Mouse (Mus musculus) heart, embryonic 16.5 days (tissue): ENCODE data around the gene Rims4. TPM values are rescaled to one million over a fixed set of nuclear protein-coding genes. Genes with fewer than 3 reads are reported as not detected.

Experiments
- ATAC-seq: fragments of 200-750 bp; cut with Nextera tagmentation; replicated peaks from 2 replicates; pipeline ENCODE4 v1.8.0; 2017; ENCODE audit warnings: moderate number of reproducible peaks; ENCODE audit not compliant: insufficient read depth, low FRiP score; ENCODE audit errors: extremely low read depth
- H3K27ac ChIP-seq: fragments of 300-500 bp; sonication (generic); 2 replicates; pipeline ENCODE4 v1.5.1; 2014; ENCODE audit warnings: mild to moderate bottlenecking, low read length, control low read depth, moderate library complexity
- H3K27me3 ChIP-seq: fragments of 300-500 bp; sonication (generic); 2 replicates; pipeline ENCODE4 v1.6.1; 2014; ENCODE audit warnings: low read length, mixed read lengths; ENCODE audit not compliant: control insufficient read depth, insufficient read depth
- H3K36me3 ChIP-seq: fragments of 300-500 bp; sonication (generic); 2 replicates; pipeline ENCODE4 v1.6.1; 2014; ENCODE audit not compliant: control insufficient read depth, insufficient read depth
- H3K4me1 ChIP-seq: fragments of 300-500 bp; sonication (generic); 2 replicates; pipeline ENCODE4 v1.6.1; 2014; ENCODE audit warnings: low read length, mixed read lengths; ENCODE audit not compliant: control insufficient read depth, insufficient read depth
- H3K4me2 ChIP-seq: fragments of 300-500 bp; sonication (generic); 2 replicates; pipeline ENCODE4 v1.6.1; 2014; ENCODE audit warnings: low read depth, mild to moderate bottlenecking, control low read depth, low read length
- H3K4me3 ChIP-seq: fragments of 300-500 bp; sonication (generic); 2 replicates; pipeline ENCODE4 v1.5.1; 2014; ENCODE audit warnings: mild to moderate bottlenecking, control low read depth, low read length
- H3K9ac ChIP-seq: fragments of 300-500 bp; sonication (generic); 2 replicates; pipeline ENCODE4 v1.6.1; 2014; ENCODE audit warnings: low read length, control low read depth
- H3K9me3 ChIP-seq: fragments of 300-500 bp; sonication (generic); replicated peaks from 2 replicates; pipeline ENCODE4 v1.6.1; 2016; ENCODE audit warnings: low read length; ENCODE audit not compliant: control insufficient read depth
- WGBS: fragments of 180-500 bp; shearing (Covaris S2); extraction: QIAGEN DNeasy Blood & Tissue Kit; methylation state at CpG from one replicate; pipeline ENCODE4 v1.1.7; 2014; 5-methylcytosine and 5-hydroxymethylcytosine counted together
- polyA plus RNA-seq: library from polyadenylated mRNA; unstranded; fragments of >200 nt; fragmentation: Nextera tagmentation; extraction: Ambion mirVana; gene quantifications from 2 replicates; pipeline ENCODE4 v1.2.1, GENCODE M21; 2015

Rims4 gene
- polyA plus RNA-seq, 1 experiment from 2014 or later, result 0.12 TPM

DNA sequence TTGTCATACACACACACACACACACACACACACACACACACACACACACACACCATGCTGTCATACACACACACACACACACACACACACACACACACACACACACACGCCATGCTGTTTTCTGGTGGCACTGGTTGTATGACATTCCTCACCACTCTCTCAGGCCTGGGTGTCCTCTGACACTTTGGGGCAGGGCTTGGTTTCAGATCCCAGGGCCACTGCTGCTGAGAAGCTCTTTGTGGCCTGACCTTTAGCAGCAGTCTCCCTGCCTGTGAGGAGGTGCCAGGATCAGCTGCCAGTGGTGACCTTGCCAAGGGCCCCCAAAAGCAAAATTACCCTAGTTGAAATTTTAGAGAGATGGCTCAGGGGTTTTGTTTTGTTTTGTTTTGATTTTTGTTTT, 92.6 kb downstream of the Rims4 start:
- H3K27me3 ChIP-seq, result peaks cover 27% of the 10 kb centered on the region
- ATAC-seq, result no peak
- WGBS, result 89% methylated on average over 1 of the region's 1 CpGs

DNA sequence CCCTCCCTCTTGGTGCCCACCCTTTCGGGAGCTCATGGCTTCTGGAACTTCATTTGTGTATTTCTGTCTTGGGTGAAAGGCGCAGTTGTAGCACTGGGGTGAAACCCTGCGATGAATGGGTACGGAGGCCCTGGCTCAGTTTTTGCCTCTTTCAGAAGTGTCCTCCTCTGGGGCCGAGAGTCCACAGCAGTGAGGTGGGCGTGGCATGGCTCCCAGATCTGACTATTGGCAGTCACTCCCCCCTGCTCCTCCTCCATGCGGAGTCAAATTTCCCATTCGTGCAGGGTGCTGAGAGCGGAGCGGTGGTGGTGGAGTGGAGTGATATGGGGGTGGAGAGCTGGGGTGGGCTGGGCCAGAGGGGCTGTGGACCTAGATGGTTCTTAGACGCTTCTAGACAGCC, 94.7 kb downstream of the Rims4 start:
- Histone ChIP-seq H3K9ac (no peak overlapping the region), H3K36me3 (no peaks in the 10 kb centered on the region), H3K4me2 (peak overlapping the region; percentile 35), H3K27me3 (peaks cover 24% of the 10 kb centered on the region), H3K4me1 (0 out of 2 replicates have a peak, but pooled peaks cover 2% of the 10 kb centered on the region), H3K4me3 (no peak overlapping the region), H3K27ac (no peak overlapping the region), H3K9me3 (no peaks in the 10 kb centered on the region)
- 25% methylated on average over 11 of the region's 11 CpGs for WGBS
- no peak; the same call in 1 of the 2 replicates for ATAC-seq

More for the DNA sequence above, 92.6 kb downstream of the Rims4 start:
- H3K4me1 ChIP-seq, result no peaks in the 10 kb centered on the region
- H3K4me2 ChIP-seq, result no peak overlapping the region
- no peaks in the 10 kb centered on the region for H3K36me3 ChIP-seq
- no peak overlapping the region for H3K9ac ChIP-seq
- no peaks in the 10 kb centered on the region for H3K9me3 ChIP-seq
- H3K4me3 ChIP-seq, result no peak overlapping the region
- H3K27ac ChIP-seq, result no peak overlapping the region

DNA sequence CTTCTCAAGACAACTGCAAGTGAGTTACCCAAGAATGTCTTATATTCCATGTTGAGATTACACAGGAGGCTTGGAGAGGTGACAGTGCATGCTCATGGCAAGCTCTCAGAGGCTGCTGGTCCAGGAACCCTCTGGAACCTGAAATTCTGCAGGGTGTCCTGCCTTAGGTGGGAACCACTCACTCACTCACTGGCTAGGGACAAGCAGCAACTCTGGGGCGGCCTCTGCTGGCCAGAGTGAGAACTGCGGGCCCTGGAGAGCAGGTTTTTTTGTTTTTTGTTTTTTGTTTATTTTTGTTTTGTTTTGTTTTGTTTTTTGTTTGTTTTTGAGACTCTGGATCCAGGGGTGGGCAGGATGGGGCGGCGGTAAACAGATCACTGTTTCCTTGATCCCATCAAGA, 95.2 kb downstream of the Rims4 start:
- Histone ChIP-seq H3K4me1 (0 out of 2 replicates have a peak, but pooled peaks cover 2% of the 10 kb centered on the region), H3K9me3 (no peaks in the 10 kb centered on the region), H3K9ac (no peak overlapping the region), H3K4me2 (peak overlapping the region; percentile 35), H3K27me3 (peaks cover 21% of the 10 kb centered on the region), H3K4me3 (no peak overlapping the region), H3K36me3 (no peaks in the 10 kb centered on the region), H3K27ac (no peak overlapping the region)
- 3% methylated on average over 4 of the region's 4 CpGs for WGBS
- ATAC-seq, result no peak

DNA sequence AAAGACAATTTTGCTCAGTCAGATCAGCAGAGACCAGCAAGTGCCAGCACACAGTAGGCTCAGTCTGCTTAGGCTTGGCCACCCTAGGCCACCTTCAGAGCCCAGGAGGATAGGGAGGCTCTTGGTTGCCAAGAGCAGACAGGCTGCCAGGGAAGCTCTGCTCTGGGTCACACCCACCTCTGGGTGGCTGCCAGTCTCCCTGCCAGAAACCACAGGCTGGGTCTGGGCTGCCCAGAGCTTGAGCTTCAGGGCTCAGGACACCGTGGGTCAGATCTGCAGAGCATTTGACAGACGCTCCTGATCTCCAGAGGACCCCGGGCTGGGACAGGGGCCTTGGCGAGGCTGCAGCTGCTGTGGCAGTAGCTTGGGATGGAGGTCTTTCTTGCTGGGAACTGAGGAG, 97.9 kb downstream of the Rims4 start, which contains the start of gene Ccn5:
Gene Ccn5 (plus strand): TSS at position 255 of the 400 bp plus-strand sequence.
- Histone ChIP-seq H3K27ac (no peak within 1 kb of the TSS), H3K4me2 (no peak within 1 kb of the TSS), H3K36me3 (no peaks in the 10 kb centered on the region), H3K4me3 (no peak within 1 kb of the TSS), H3K9ac (no peak within 1 kb of the TSS), H3K4me1 (0 out of 2 replicates have a peak, but pooled peaks cover 2% of the 10 kb centered on the region), H3K9me3 (0 out of 2 replicates have a peak, but pooled peaks cover 2% of the 10 kb centered on the region), H3K27me3 (peaks cover 17% of the 10 kb centered on the region)
- 35% methylated on average over 4 of the region's 4 CpGs for WGBS
- no peak for ATAC-seq

DNA sequence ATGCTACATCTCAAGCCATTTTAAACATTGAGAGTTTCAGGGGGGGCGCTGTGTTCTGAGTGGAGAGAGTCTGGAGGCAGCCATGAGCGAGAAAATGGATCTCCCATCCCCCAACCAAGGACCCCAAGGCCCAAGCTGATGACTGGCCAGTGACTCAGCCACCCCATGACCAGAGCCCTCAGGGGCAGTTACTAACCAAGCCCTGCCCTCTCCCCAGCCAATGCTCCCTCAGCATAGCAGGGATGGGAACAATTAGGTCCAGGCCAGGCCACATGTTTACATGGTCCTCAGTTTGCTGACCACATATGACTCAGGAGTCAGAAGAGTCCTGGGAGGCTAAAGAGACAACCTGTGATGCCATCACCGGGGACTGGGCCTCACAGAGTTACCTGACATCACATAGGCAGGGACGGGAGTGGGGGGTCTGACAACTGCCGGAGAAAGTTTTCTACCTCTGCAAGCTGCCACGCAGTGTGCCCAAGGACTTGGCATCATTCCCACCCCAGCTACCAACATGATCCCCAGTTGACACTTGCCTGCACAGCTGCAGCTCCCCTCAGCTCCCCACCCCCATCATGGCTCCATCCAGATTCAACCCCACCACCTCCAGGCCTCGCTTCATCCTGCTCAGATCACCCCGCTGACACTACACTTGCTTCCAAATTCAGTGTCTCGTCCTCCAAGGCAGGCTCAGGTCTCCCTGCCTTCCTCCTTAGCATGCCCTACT, 103.6 kb downstream of the Rims4 start:
- H3K27ac ChIP-seq, result no peak overlapping the region
- WGBS, result 79% methylated on average over 9 of the region's 9 CpGs

DNA sequence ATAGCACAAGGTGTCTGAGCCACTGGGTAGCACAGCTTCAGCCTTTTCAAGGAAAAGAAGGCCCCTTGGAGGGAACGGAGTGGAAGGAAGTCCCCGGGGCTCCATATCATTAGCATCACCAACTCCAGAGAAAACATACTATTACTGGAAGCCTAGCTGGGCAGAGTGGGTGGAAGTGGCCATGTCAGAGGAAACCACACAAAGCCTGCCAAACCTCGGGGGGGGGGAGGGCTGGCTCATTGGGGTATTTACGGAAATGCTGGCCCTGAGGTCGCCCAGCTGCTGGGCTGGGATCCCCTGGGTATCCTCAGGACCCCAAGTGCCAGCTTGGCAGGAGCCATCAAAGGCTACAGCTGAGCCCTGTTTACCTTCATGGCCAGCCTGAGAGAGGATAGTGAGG, 105.4 kb downstream of the Rims4 start:
- Histone ChIP-seq H3K4me2 (no peak overlapping the region), H3K9me3 (0 out of 2 replicates have a peak, but pooled peaks cover 2% of the 10 kb centered on the region), H3K4me3 (no peak overlapping the region), H3K27ac (no peak overlapping the region), H3K4me1 (no peaks in the 10 kb centered on the region), H3K9ac (no peak overlapping the region), H3K27me3 (no peaks in the 10 kb centered on the region), H3K36me3 (no peaks in the 10 kb centered on the region)
- WGBS, result 47% methylated on average over 5 of the region's 5 CpGs
- ATAC-seq, result no peak

More for the DNA sequence above, 103.6 kb downstream of the Rims4 start:
- H3K9ac ChIP-seq, result no peak overlapping the region
- no peak overlapping the region for H3K4me3 ChIP-seq
- no peak for ATAC-seq
- H3K9me3 ChIP-seq, result 0 out of 2 replicates have a peak, but pooled peaks cover 2% of the 10 kb centered on the region
- H3K4me2 ChIP-seq, result no peak overlapping the region
- H3K27me3 ChIP-seq, result 0 out of 2 replicates have a peak, but pooled peaks cover 4% of the 10 kb centered on the region
- no peaks in the 10 kb centered on the region for H3K36me3 ChIP-seq
- no peaks in the 10 kb centered on the region for H3K4me1 ChIP-seq

Other genes with a start within 250 kb of the Rims4 start
- 5.9 and 10.9 TPM in 2 replicates for gene Ada, start 168.4 kb downstream of the Rims4 start, polyA plus RNA-seq
- gene Ccn5, start 97.8 kb downstream of the Rims4 start, polyA plus RNA-seq, result 1.3 and 1.7 TPM in 2 replicates
- gene Kcnk15, start 65.0 kb downstream of the Rims4 start, polyA plus RNA-seq, result not detected in 2 replicates
- 198 TPM in 2 replicates for gene Ywhab, start 76.3 kb upstream of the Rims4 start, polyA plus RNA-seq
- 0.57 and 0.80 TPM in 2 replicates for gene Pabpc1l, start 106.8 kb upstream of the Rims4 start, polyA plus RNA-seq
- gene Stk4, start 151.6 kb upstream of the Rims4 start, polyA plus RNA-seq, result 15.2 and 17.8 TPM in 2 replicates
- gene Tomm34, start 152.5 kb upstream of the Rims4 start, polyA plus RNA-seq, result 49.4 and 51.6 TPM in 2 replicates